Mouse (Mus musculus): ENCODE data around the gene Cby1.

The Cby1 gene

DNA sequence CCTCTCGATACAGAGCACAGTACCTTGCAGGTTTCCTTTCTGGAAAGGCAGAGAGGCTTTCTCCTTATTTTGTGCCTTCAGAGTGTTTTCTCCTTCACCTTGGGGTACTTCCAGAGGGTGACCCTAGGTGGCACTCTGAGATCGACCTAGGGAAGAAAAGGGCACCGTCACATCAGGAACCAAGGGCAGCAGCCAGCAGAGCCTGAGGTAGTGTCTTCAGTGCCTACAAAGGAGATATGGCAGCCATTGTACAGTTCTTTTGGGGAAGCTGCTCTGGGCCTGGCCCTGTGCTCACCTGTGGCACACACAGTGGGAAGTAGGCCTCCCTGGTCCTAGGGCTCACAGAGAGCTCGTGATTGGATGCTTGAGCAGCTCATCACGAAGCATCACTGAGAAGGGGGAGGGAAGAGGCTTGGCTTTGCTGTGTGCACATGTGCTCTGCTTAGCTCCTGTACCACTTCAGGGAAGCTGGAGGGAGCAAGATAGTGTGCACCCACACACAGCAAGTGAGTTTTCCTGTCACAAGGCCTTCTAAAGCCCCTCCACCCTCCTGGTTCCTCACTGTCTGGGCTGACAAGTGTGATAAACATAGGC lies 49.3 kb downstream of the Cby1 start:
- DNase-seq = no peak

DNA sequence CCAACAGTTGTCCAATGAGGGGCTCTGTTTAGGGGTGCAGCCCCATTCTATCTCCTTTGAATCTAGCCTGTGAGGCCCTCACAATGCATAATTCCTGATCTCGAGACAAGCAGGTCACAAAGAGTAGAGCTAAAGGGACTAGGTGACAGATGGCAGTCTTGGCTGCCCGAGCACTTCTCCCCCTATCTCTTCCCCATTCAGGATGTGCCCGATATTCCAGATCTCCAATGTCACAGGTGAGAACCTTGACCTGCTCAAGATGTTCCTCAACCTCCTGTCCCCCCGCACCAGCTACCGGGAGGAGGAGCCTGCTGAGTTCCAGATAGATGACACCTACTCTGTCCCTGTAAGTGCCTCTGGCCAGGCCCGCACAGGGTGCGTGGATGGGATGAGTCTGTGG lies 56.6 kb downstream of the Cby1 start:
- DNase-seq = no peak

DNA sequence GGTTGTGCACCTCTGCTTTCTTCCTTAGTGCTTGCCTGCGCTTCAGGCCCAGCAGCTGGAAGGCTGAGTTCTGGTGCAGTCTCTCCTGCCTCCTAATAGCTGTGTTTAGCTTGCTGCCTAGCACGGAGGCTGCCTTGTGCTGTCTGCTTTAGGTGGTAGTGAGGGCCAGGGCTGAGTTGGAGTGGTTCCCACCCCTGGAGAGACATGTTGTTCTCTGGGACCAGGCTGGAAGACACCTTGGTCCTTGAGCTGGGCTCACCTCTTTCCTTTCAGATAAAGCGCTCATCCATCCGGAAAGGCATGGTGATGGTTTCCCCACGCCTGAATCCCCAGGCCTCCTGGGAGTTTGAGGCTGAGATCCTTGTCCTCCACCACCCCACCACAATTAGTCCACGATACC lies 57.7 kb downstream of the Cby1 start:
- DNase-seq = no peak

Data from right cerebral cortex, postnatal 25 days (tissue).